Mouse (Mus musculus): Measurements from ENCODE around the gene Rsph14. TPM values are rescaled to one million over a fixed set of nuclear protein-coding genes. Genes with fewer than 3 reads are reported as not detected.
"Not testable (repeated sequence)": the region's sequence is repeated elsewhere in the genome, so short reads cannot be mapped to it uniquely, and the experiment has no call there.

The Rsph14 gene
- polyA plus RNA-seq, 1 experiment from 2014 or later: 1.0 TPM

GRCm38 (mm10) chr10:75051364-75052074 lies 19.1 kb upstream of the Rsph14 start:
- no peak for ATAC-seq (ENCODE audit: low FRiP score)
- H3K4me2 ChIP-seq: no peak overlapping the region
- H3K4me3 ChIP-seq: no peak overlapping the region
- peaks cover 15% of the 10 kb centered on the region for H3K4me1 ChIP-seq (replicated peaks)
- peaks cover 2% of the 10 kb centered on the region; the same call in 1 of the 2 replicates for H3K27me3 ChIP-seq
- WGBS: 96% methylated on average over 21 of the region's 21 CpGs
- H3K9ac ChIP-seq: no peak overlapping the region
- H3K9me3 ChIP-seq: no peaks in the 10 kb centered on the region
- peaks cover 2% of the 10 kb centered on the region; the same call in 1 of the 2 replicates for H3K36me3 ChIP-seq
- no peak overlapping the region for H3K27ac ChIP-seq

DNA sequence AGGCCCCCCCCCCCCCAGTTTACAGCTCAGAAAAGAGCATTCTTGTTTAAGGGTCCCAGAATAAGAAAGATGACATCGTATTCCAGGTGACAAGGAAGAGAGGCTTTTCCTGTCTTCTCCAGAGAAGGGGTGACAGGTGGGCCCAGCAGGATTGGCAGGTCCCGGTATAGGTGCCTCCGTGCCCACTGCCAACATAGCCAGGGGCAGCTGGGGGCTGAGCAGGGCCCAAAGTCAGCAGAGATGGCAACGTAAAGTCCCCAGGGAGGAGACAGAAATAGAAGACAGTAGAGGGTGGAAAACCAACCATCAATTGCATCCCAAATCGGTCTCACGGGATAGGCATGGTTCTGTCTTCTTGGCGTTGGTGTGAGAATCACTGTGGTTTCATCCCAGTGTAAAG lies 16.3 kb upstream of the Rsph14 start:
- no peaks in the 10 kb centered on the region for H3K9me3 ChIP-seq
- ATAC-seq (ENCODE audit: low FRiP score): no peak
- no peak overlapping the region for H3K4me2 ChIP-seq
- WGBS: 96% methylated on average over 7 of the region's 7 CpGs
- no peak overlapping the region for H3K27ac ChIP-seq
- H3K27me3 ChIP-seq: peaks cover 2% of the 10 kb centered on the region; the same call in 1 of the 2 replicates
- H3K36me3 ChIP-seq: peaks cover 11% of the 10 kb centered on the region
- H3K4me1 ChIP-seq (replicated peaks): no peaks in the 10 kb centered on the region
- no peak overlapping the region for H3K4me3 ChIP-seq
- no peak overlapping the region for H3K9ac ChIP-seq

- no peak overlapping the region for H3K27ac ChIP-seq
- H3K36me3 ChIP-seq: peaks cover 11% of the 10 kb centered on the region
- no peaks in the 10 kb centered on the region for H3K9me3 ChIP-seq
- 90% methylated on average over 15 of the region's 15 CpGs for WGBS
- 0 out of 2 replicates have a peak, but pooled peaks cover 2% of the 10 kb centered on the region for H3K27me3 ChIP-seq
- no peak overlapping the region for H3K4me3 ChIP-seq
- H3K9ac ChIP-seq: no peak overlapping the region
- H3K4me1 ChIP-seq (replicated peaks): no peaks in the 10 kb centered on the region
- no peak for ATAC-seq (ENCODE audit: low FRiP score)
- no peak overlapping the region for H3K4me2 ChIP-seq
Measured at GRCm38 (mm10) chr10:75045831-75046230, 13.4 kb upstream of the Rsph14 start.

DNA sequence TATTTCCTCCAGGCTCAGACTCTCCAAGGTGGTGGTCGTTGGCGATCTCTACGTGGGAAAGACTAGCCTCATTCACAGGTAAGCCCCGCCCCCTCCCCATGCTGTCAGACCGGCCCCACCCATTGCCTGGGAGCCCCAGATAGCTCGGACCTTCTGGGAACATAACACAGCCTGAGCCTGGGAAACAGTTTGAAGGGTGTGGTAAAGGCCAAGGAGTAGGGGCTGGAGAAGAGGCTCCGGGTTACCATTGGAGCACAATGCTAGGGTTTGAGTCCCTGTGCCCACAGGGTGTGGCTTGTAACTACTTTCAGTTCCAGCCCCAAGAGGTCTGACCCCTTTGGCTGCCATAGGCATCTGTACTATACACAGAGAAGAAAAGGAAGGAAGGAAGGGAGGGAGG lies 12.1 kb upstream of the Rsph14 start:
- no peaks in the 10 kb centered on the region for H3K9me3 ChIP-seq
- no peak overlapping the region for H3K27ac ChIP-seq
- 42% methylated on average over 7 of the region's 7 CpGs for WGBS
- no peaks in the 10 kb centered on the region for H3K27me3 ChIP-seq
- no peak for ATAC-seq (ENCODE audit: low FRiP score)
- no peak overlapping the region for H3K9ac ChIP-seq
- H3K4me1 ChIP-seq (replicated peaks): no peaks in the 10 kb centered on the region
- H3K4me2 ChIP-seq: no peak overlapping the region
- H3K36me3 ChIP-seq: peaks cover 11% of the 10 kb centered on the region
- no peak overlapping the region for H3K4me3 ChIP-seq

- not testable (repeated sequence) for H3K27ac ChIP-seq; H3K4me2 ChIP-seq; H3K36me3 ChIP-seq; H3K9ac ChIP-seq; H3K9me3 ChIP-seq; H3K27me3 ChIP-seq; H3K4me3 ChIP-seq; ATAC-seq (ENCODE audit: low FRiP score)
- WGBS: 4% methylated on average over 1 of the region's 1 CpGs
- peaks cover 17% of the 10 kb centered on the region for H3K4me1 ChIP-seq (replicated peaks)
Measured at GRCm38 (mm10) chr10:75042060-75042459, 9.7 kb upstream of the Rsph14 start.

GRCm38 (mm10) chr10:75036883-75037379 lies 4.5 kb upstream of the Rsph14 start, which contains the start of gene Rab36:
Rab36 (plus strand) TSS chr10:75037058.
- peak within 1 kb of the TSS; percentile 47 for H3K4me3 ChIP-seq
- H3K27ac ChIP-seq: peak within 1 kb of the TSS; percentile 92
- no peaks in the 10 kb centered on the region for H3K36me3 ChIP-seq
- H3K4me2 ChIP-seq: peak within 1 kb of the TSS; percentile 77
- H3K9me3 ChIP-seq: no peaks in the 10 kb centered on the region
- H3K27me3 ChIP-seq: no peaks in the 10 kb centered on the region
- peak; percentile 92 for ATAC-seq (ENCODE audit: low FRiP score)
- peak within 1 kb of the TSS; percentile 71 for H3K9ac ChIP-seq
- H3K4me1 ChIP-seq (replicated peaks): peaks cover 50% of the 10 kb centered on the region
- under 1% methylated on average over 36 of the region's 36 CpGs for WGBS

DNA sequence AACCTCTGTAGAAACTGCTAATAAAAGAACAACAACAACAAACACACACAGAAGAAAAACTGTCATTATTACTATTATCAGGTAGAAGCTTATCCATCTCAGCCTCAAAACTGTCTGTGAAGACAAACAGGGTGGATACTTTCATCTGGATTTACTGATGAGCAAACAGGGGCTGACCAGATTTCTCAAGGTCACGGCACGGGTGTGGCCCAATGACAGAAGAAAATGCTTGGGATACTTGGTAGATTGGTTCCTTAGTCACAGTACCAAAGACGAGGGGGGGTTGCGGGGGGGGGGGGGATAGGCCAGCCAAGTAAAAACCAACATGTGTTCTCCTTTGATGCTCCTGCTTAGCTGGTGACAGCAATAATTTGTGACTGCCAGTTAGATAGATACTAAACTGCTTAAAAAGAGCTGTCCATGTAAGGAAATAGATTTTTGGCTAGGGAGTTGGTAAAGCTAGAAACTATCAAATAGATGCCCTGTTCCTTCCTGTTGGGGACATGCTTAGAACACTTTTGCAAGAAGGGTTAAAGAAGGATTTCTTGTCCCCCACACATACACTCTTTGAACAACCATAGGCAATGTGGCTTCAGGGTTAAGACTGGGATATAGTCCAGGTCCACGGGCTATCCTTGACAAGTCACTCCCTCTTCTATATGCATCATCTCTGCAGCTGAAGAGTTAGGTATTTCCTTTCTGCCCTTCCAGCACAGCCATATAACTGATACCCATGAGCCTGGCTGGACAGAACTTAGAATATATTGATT lies 856 bp downstream of the Rsph14 start:
- no peaks in the 10 kb centered on the region for H3K9me3 ChIP-seq
- H3K4me3 ChIP-seq: no peak overlapping the region
- peaks cover 3% of the 10 kb centered on the region; the same call in 1 of the 2 replicates for H3K27me3 ChIP-seq
- peak overlapping the region; percentile 44; the same call in 1 of the 2 replicates for H3K4me2 ChIP-seq
- no peak overlapping the region for H3K9ac ChIP-seq
- no peak overlapping the region for H3K27ac ChIP-seq
- no peak for ATAC-seq (ENCODE audit: low FRiP score)
- H3K36me3 ChIP-seq: no peaks in the 10 kb centered on the region
- WGBS: 85% methylated on average over 5 of the region's 5 CpGs
- H3K4me1 ChIP-seq (replicated peaks): peaks cover 39% of the 10 kb centered on the region

GRCm38 (mm10) chr10:75030234-75030633 lies 2.2 kb downstream of the Rsph14 start:
- Histone ChIP-seq H3K27me3 (peaks cover 3% of the 10 kb centered on the region; the same call in 1 of the 2 replicates), H3K4me2 (no peak overlapping the region), H3K4me3 (no peak overlapping the region), H3K9ac (no peak overlapping the region), H3K36me3 (no peaks in the 10 kb centered on the region), H3K27ac (no peak overlapping the region), H3K9me3 (no peaks in the 10 kb centered on the region), H3K4me1 (replicated peaks) (peaks cover 26% of the 10 kb centered on the region)
- WGBS: 85% methylated on average over 3 of the region's 3 CpGs
- no peak for ATAC-seq (ENCODE audit: low FRiP score)

DNA sequence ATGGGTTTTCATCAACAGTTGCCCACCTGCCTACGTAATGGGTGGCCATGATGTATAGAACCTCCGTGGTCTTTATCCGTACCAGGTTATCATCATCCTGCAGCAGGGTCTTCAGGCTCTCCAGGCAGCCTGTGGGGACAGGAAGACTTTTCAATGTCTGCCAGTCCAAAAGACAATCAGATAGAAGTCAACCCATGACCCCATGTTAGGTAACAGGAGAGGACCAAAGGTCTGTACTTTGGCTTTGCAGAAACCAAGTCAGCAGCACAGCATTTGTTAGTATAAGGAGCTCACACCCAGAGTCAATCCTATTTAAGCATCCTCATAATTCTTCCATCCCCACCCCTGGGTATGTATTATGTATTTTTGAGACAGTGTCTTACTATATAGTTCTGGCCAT lies 2.7 kb downstream of the Rsph14 start:
- Histone ChIP-seq H3K9ac (no peak overlapping the region), H3K27ac (no peak overlapping the region), H3K4me1 (replicated peaks) (peaks cover 25% of the 10 kb centered on the region), H3K36me3 (no peaks in the 10 kb centered on the region), H3K27me3 (peaks cover 3% of the 10 kb centered on the region; the same call in 1 of the 2 replicates), H3K4me3 (no peak overlapping the region), H3K9me3 (no peaks in the 10 kb centered on the region), H3K4me2 (no peak overlapping the region)
- 96% methylated on average over 3 of the region's 3 CpGs for WGBS
- ATAC-seq (ENCODE audit: low FRiP score): no peak

DNA sequence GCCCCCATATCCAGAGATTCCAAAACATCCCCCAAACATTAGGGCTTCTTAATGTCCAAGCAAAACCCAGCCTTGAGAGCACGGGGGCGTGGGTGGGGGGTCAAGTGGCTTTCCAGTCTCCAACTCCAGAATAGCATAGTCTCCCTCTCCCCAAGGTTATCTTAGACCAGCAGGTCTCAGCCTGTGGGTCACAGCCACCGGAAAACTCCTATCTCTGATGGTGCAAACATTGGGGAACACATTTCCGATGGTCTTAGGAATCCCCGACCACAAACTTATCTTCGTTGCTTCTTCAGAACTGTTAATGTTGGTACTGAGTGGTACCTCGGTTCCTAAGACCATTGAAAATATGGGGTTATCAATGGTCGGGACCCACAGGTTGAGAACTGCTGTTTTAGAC lies 3.6 kb downstream of the Rsph14 start:
- Histone ChIP-seq H3K4me3 (no peak overlapping the region), H3K9ac (no peak overlapping the region), H3K27me3 (peaks cover 3% of the 10 kb centered on the region; the same call in 1 of the 2 replicates), H3K9me3 (no peaks in the 10 kb centered on the region), H3K4me2 (no peak overlapping the region), H3K27ac (no peak overlapping the region), H3K4me1 (replicated peaks) (peaks cover 25% of the 10 kb centered on the region), H3K36me3 (no peaks in the 10 kb centered on the region)
- ATAC-seq (ENCODE audit: low FRiP score): no peak
- 89% methylated on average over 8 of the region's 8 CpGs for WGBS

GRCm38 (mm10) chr10:75026491-75026890 lies 5.9 kb downstream of the Rsph14 start:
- Histone ChIP-seq H3K27me3 (peaks cover 6% of the 10 kb centered on the region), H3K36me3 (no peaks in the 10 kb centered on the region), H3K9ac (no peak overlapping the region), H3K4me2 (no peak overlapping the region), H3K4me1 (replicated peaks) (peaks cover 6% of the 10 kb centered on the region), H3K27ac (no peak overlapping the region), H3K4me3 (no peak overlapping the region), H3K9me3 (no peaks in the 10 kb centered on the region; the same call in 1 of the 2 replicates)
- 42% methylated on average over 8 of the region's 8 CpGs for WGBS
- ATAC-seq (ENCODE audit: low FRiP score): no peak

DNA sequence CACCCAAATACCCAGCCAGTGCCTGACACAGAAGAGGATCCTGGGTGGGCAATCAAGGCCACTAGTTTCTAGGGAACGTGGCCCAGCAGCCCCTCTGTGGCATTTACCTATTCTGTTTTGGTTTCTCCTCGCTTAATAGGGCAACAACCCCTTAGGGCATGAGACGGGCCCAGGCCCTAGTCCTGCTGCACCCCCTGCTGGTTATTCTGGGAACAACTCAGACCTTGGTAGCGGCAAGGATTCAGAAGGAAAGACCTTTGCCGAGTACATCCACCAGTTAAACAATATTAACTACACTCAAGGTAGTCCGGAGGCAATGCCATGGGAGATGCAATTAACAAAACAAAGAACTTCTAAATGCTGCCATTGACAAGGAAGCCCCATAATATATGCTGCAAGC lies 11.2 kb downstream of the Rsph14 start:
- no peak overlapping the region for H3K4me2 ChIP-seq
- 14% methylated on average over 6 of the region's 6 CpGs for WGBS
- H3K4me3 ChIP-seq: no peak overlapping the region
- peaks cover 4% of the 10 kb centered on the region; the same call in 1 of the 2 replicates for H3K27me3 ChIP-seq
- no peaks in the 10 kb centered on the region for H3K4me1 ChIP-seq (replicated peaks)
- no peaks in the 10 kb centered on the region for H3K36me3 ChIP-seq
- no peak overlapping the region for H3K9ac ChIP-seq
- H3K27ac ChIP-seq: no peak overlapping the region
- ATAC-seq (ENCODE audit: low FRiP score): peak; percentile 25; the same call in 1 of the 2 replicates
- H3K9me3 ChIP-seq: no peaks in the 10 kb centered on the region; the same call in 1 of the 2 replicates
